Mouse (Mus musculus): ENCODE measurements around the gene Phldb1. TPM values are rescaled to one million over a fixed set of nuclear protein-coding genes. Genes with fewer than 3 reads are reported as not detected.

Gene Phldb1
- 0.49 TPM for polyA plus RNA-seq (2017; shearing (Covaris generic))

GRCm38 (mm10) chr9:44734524-44735494 lies at the start of gene Phldb1:
Gene Phldb1 (minus strand): TSS chr9:44735198.

GRCm38 (mm10) chr9:44767101-44768028 lies 32.4 kb upstream of the Phldb1 start, which contains the start of the genes Arcn1 and Ift46:
Gene Arcn1 (minus strand): TSS chr9:44767845.
Gene Ift46 (plus strand): TSS chr9:44767908.

GRCm38 (mm10) chr9:44673005-44673404 lies 62.0 kb downstream of the Phldb1 start, which contains the start of gene Treh:
Gene Treh (plus strand): TSS chr9:44673233.

Other genes starting within 250 kb of the Phldb1 start
- 127 TPM for gene Cxcr5, start 173.3 kb downstream of the Phldb1 start, polyA plus RNA-seq (2017; shearing (Covaris generic))
- 45.6 TPM for gene Ddx6, start 130.3 kb downstream of the Phldb1 start, polyA plus RNA-seq (2017; shearing (Covaris generic))
- gene Treh, start 62.0 kb downstream of the Phldb1 start, polyA plus RNA-seq (2017; shearing (Covaris generic)): not detected
- 137 TPM for gene Arcn1, start 32.6 kb upstream of the Phldb1 start, polyA plus RNA-seq (2017; shearing (Covaris generic))
- 45.7 TPM for gene Ift46, start 32.7 kb upstream of the Phldb1 start, polyA plus RNA-seq (2017; shearing (Covaris generic))
- gene Tmem25, start 64.1 kb upstream of the Phldb1 start, polyA plus RNA-seq (2017; shearing (Covaris generic)): 0.26 TPM
- not detected for gene Ttc36, start 67.9 kb upstream of the Phldb1 start, polyA plus RNA-seq (2017; shearing (Covaris generic))
- 30.4 TPM for gene Kmt2a, start 146.1 kb upstream of the Phldb1 start, polyA plus RNA-seq (2017; shearing (Covaris generic))
- gene Atp5l, start 185.5 kb upstream of the Phldb1 start, polyA plus RNA-seq (2017; shearing (Covaris generic)): 370 TPM
- gene Ube4a, start 230.4 kb upstream of the Phldb1 start, polyA plus RNA-seq (2017; shearing (Covaris generic)): 62.5 TPM
- gene Cd3g, start 245.2 kb upstream of the Phldb1 start, polyA plus RNA-seq (2017; shearing (Covaris generic)): 1,490 TPM
- 1,073 TPM for gene Cd3d, start 246.6 kb upstream of the Phldb1 start, polyA plus RNA-seq (2017; shearing (Covaris generic))